Mouse (Mus musculus): ENCODE data around the gene Sh3tc1.

DNA sequence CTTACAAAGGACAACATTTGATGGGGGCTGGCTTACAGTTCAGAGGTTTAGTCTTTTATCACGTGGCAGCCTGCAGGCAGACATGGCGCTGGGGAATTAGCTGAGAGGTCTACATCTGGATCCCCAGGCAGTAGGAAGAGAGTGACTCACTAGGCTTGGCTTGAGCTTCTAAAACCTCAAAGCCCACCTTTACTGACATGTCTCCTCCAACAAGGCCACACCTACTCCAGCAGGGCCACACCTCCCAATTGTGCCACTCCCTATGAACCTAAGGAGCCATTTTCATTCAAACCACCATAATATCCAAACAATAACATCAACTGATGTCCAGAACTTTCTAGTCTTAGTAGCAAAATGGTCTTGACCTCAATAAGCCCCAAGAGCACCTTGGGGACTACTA is 30.5 kb upstream of the Sh3tc1 start:
- no peak for TF ChIP-seq POLR2A (IDR thresholded peaks at IDR 0.05; ENCODE audit: borderline replicate concordance, extremely low read depth, insufficient read depth, insufficient read length, poor library complexity, severe bottlenecking)
- TF ChIP-seq CTCF (IDR thresholded peaks at IDR 0.05; ENCODE audit: borderline replicate concordance, extremely low read depth, insufficient read depth, insufficient read length) = no peak

Data from brain, embryonic 14.5 days (tissue).